Mouse (Mus musculus): ENCODE data around the gene Mgat4a. TPM values are rescaled to one million over a fixed set of nuclear protein-coding genes. Genes with fewer than 3 reads are reported as not detected.

Mgat4a gene
- polyA plus RNA-seq, 1 experiment, result 0.01 TPM

DNA sequence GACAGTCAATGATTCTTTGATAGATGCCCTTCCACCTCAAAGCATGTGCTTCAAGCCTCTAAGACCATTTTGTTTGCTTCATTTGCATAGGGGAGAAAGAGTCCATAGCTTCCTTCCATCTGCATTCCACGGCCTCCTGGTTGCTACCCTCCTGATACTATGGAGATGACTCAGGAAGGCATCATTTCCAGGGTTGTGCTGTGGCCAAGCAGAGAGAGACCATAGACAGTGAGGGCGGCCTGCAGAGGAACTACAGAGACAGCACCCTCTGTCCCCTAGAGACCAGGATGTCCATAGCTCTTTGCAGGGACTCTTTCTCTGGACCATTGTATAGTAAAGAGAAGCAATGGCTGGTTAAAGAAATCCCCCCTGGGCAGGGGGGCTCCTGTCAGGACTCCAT is 135.7 kb downstream of the Mgat4a start:
- peaks cover 1% of the 10 kb centered on the region; the same call in 1 of the 2 replicates for H3K4me1 ChIP-seq (ENCODE audit: control insufficient read depth)
- no peaks in the 10 kb centered on the region for H3K36me3 ChIP-seq (ENCODE audit: control insufficient read depth)
- H3K9me3 ChIP-seq (ENCODE audit: control insufficient read depth, low read length), result no peaks in the 10 kb centered on the region
- no peak overlapping the region for H3K4me3 ChIP-seq (replicated peaks)
- no peak for TF ChIP-seq TAL1 (IDR thresholded peaks at IDR 0.05; ENCODE audit: low read length)
- no peak for TF ChIP-seq GATA1 (IDR thresholded peaks at IDR 0.05; ENCODE audit: low read length)
- no peaks in the 10 kb centered on the region for H3K27me3 ChIP-seq (ENCODE audit: control insufficient read depth)

DNA sequence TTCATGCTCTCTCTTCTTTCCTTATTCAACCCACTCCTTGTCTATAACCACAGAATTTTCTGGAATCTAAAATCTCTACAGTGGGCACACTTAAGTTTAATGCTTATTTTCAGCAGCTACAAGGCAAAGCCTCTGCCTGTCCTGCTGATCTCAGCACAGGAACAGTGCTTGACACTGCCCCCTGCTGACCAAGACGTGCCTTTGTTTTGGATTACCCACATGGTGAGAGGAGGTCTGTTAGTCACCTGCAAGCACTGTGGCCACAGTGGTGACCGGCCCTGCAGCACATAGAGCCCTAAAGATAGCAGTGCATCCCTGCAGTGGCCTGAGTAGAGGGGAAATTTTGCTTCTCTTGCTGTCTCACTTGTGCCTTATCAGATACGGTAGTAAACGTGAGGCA is 139.1 kb downstream of the Mgat4a start:
- Histone ChIP-seq H3K27me3 (ENCODE audit: control insufficient read depth) (no peaks in the 10 kb centered on the region), H3K36me3 (ENCODE audit: control insufficient read depth) (no peaks in the 10 kb centered on the region; the same call in 1 of the 2 replicates), H3K4me1 (ENCODE audit: control insufficient read depth) (no peaks in the 10 kb centered on the region), H3K9me3 (ENCODE audit: control insufficient read depth, low read length) (no peaks in the 10 kb centered on the region), H3K4me3 (replicated peaks) (no peak overlapping the region)
- no peak for TF ChIP-seq GATA1 (IDR thresholded peaks at IDR 0.05; ENCODE audit: low read length)
- TF ChIP-seq TAL1 (IDR thresholded peaks at IDR 0.05; ENCODE audit: low read length), result no peak

DNA sequence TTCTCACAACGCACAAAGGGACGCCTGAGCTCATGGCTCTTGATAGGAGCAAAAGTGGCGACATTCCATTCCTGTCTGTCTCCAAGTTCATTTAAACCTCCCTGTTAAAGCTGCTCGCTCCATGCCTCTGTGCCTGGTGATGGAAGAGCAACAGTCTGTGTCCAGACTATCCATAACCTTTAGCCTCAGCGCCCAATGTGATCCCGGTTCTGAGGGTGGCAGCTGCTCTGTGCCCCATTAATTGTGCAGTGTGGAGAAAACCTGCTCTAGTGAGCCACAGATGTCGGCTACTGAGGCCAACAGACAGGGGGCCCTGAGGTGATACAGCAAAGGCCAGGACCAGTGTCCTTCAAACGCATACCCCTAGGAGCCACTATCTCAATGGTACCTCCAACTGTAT is 141.1 kb downstream of the Mgat4a start:
- H3K9me3 ChIP-seq (ENCODE audit: control insufficient read depth, low read length), result no peaks in the 10 kb centered on the region
- H3K36me3 ChIP-seq (ENCODE audit: control insufficient read depth), result peaks cover 2% of the 10 kb centered on the region; the same call in 1 of the 2 replicates
- no peaks in the 10 kb centered on the region for H3K27me3 ChIP-seq (ENCODE audit: control insufficient read depth)
- TF ChIP-seq TAL1 (IDR thresholded peaks at IDR 0.05; ENCODE audit: low read length) (no peak), GATA1 (IDR thresholded peaks at IDR 0.05; ENCODE audit: low read length) (no peak)
- H3K4me1 ChIP-seq (ENCODE audit: control insufficient read depth), result no peaks in the 10 kb centered on the region
- H3K4me3 ChIP-seq (replicated peaks), result no peak overlapping the region

DNA sequence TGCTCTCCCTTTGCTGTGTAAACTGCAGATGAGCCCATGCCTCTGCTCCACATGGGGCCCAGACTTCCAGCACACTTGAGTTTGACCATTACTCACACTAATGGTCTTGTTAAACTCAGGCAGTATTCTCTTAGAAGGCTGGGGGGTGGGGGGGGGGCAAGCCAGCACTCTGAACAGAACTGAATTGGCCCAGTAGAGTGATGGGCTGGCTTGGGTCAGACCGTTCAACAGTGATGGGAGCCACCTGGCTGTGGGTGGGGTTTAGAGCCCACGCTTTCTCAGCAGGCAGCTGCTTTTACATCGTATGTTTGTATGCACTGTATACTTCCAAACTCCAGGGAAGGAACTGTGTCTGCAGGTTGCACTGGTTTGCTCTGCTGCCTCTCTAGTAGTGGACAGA is 141.9 kb downstream of the Mgat4a start:
- Histone ChIP-seq H3K9me3 (ENCODE audit: control insufficient read depth, low read length) (no peaks in the 10 kb centered on the region), H3K36me3 (ENCODE audit: control insufficient read depth) (peaks cover 2% of the 10 kb centered on the region; the same call in 1 of the 2 replicates), H3K4me1 (ENCODE audit: control insufficient read depth) (no peaks in the 10 kb centered on the region), H3K4me3 (replicated peaks) (no peak overlapping the region), H3K27me3 (ENCODE audit: control insufficient read depth) (no peaks in the 10 kb centered on the region)
- no peak for TF ChIP-seq GATA1 (IDR thresholded peaks at IDR 0.05; ENCODE audit: low read length)
- TF ChIP-seq TAL1 (IDR thresholded peaks at IDR 0.05; ENCODE audit: low read length), result no peak

DNA sequence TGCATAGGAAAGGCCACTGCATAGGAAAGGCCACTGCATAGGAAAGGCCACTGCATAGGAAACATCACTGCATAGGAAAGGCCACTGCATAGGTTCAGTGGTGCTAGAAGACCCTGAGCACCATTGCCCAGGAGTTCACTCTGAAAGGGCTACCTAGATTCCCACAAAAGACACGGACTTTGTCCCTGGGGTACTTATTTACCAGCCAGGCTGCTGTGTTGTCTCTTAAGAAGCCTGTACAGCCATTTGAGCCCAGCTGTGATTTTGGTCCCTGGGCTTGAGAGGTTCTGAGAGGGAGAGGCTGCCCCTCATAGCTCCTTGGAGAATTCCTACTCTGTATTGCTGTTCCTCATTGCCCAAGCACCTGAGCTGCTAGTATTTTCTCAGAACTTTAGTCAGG is 144.3 kb downstream of the Mgat4a start:
- no peak for TF ChIP-seq GATA1 (IDR thresholded peaks at IDR 0.05; ENCODE audit: low read length)
- TF ChIP-seq TAL1 (IDR thresholded peaks at IDR 0.05; ENCODE audit: low read length), result no peak
- H3K36me3 ChIP-seq (ENCODE audit: control insufficient read depth), result peaks cover 2% of the 10 kb centered on the region; the same call in 1 of the 2 replicates
- no peaks in the 10 kb centered on the region for H3K4me1 ChIP-seq (ENCODE audit: control insufficient read depth)
- H3K9me3 ChIP-seq (ENCODE audit: control insufficient read depth, low read length), result no peaks in the 10 kb centered on the region
- no peak overlapping the region for H3K4me3 ChIP-seq (replicated peaks)
- H3K27me3 ChIP-seq (ENCODE audit: control insufficient read depth), result no peaks in the 10 kb centered on the region

DNA sequence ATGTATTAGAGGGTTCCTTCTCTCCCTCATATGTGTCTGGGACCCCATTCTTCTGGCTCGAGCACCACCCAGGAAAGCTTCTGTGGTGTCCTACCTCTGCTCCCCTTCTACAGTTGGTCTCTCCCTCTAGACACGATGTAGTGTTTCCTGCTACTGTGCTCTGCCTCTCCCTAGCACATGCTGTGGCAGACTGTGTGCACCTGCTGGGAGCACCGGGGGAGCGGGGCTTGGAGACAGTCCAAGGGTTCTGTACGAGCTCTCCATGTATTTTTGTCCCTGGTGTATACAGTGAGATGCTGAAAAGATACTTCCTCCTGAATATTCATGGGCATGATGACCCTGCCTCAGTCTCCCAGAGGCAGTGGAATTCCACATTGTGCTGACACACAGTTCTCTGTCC is 147.6 kb downstream of the Mgat4a start:
- TF ChIP-seq TAL1 (IDR thresholded peaks at IDR 0.05; ENCODE audit: low read length) (no peak), GATA1 (IDR thresholded peaks at IDR 0.05; ENCODE audit: low read length) (no peak)
- peaks cover 2% of the 10 kb centered on the region; the same call in 1 of the 2 replicates for H3K36me3 ChIP-seq (ENCODE audit: control insufficient read depth)
- H3K4me3 ChIP-seq (replicated peaks), result no peak overlapping the region
- no peaks in the 10 kb centered on the region for H3K4me1 ChIP-seq (ENCODE audit: control insufficient read depth)
- no peaks in the 10 kb centered on the region for H3K9me3 ChIP-seq (ENCODE audit: control insufficient read depth, low read length)
- H3K27me3 ChIP-seq (ENCODE audit: control insufficient read depth), result no peaks in the 10 kb centered on the region

Other genes with a start within 250 kb of the Mgat4a start
- gene Inpp4a, start 241.2 kb downstream of the Mgat4a start, polyA plus RNA-seq (2012), result 0.01 and 0.02 TPM in 2 replicates
- gene Coa5, start 110.9 kb downstream of the Mgat4a start, polyA plus RNA-seq (2012), result 0.30 and 0.33 TPM in 2 replicates
- 2.6 and 4.1 TPM in 2 replicates for gene Unc50, start 110.9 kb downstream of the Mgat4a start, polyA plus RNA-seq (2012)
- 0.08 TPM in 1 of 2 replicates, not detected in the other for gene 2010300C02Rik, start 179.1 kb upstream of the Mgat4a start, polyA plus RNA-seq (2012)

Measured in erythroblast, embryonic 14.5 days (primary cell).